Mouse (Mus musculus) thymus, adult 18-20 months (tissue): ENCODE data around the gene Rai1.

Source experiments
- DNase-seq, 2 experiments: peaks; one replicate each; pipeline ENCODE4 v3.0.0; 2022; ENCODE audit warnings: mixed read lengths in 2 of 2

Gene Rai1

GRCm38 (mm10) chr11:60104810-60105592 is at the start of gene Rai1:
Gene Rai1, plus strand, starts transcription at chr11:60105013.
- DNase-seq: peak; percentile 87 to 88

- no peak for DNase-seq
Measured at GRCm38 (mm10) chr11:60056520-60056919, 48.3 kb upstream of the Rai1 start.

- DNase-seq: no peak
Measured at GRCm38 (mm10) chr11:60057987-60058386, 46.8 kb upstream of the Rai1 start.

- no peak for DNase-seq
Measured at GRCm38 (mm10) chr11:60058441-60058840, 46.4 kb upstream of the Rai1 start.

- no peak for DNase-seq
Measured at GRCm38 (mm10) chr11:60060026-60060425, 44.8 kb upstream of the Rai1 start.

- no peak for DNase-seq
Measured at GRCm38 (mm10) chr11:60061504-60062006, 43.3 kb upstream of the Rai1 start.

- no peak for DNase-seq
Measured at GRCm38 (mm10) chr11:60065267-60065666, 39.5 kb upstream of the Rai1 start.

GRCm38 (mm10) chr11:60067646-60068045 is 37.2 kb upstream of the Rai1 start:
- no peak for DNase-seq

- DNase-seq: no peak
Measured at GRCm38 (mm10) chr11:60068631-60069030, 36.2 kb upstream of the Rai1 start.

GRCm38 (mm10) chr11:60070599-60070998 is 34.2 kb upstream of the Rai1 start:
- no peak for DNase-seq

GRCm38 (mm10) chr11:60071221-60071620 is 33.6 kb upstream of the Rai1 start:
- no peak for DNase-seq

- no peak for DNase-seq
Measured at GRCm38 (mm10) chr11:60073121-60073520, 31.7 kb upstream of the Rai1 start.

- no peak for DNase-seq
Measured at GRCm38 (mm10) chr11:60073936-60074502, 30.8 kb upstream of the Rai1 start.

- no peak for DNase-seq
Measured at GRCm38 (mm10) chr11:60076183-60076582, 28.6 kb upstream of the Rai1 start.

GRCm38 (mm10) chr11:60076790-60077189 is 28.0 kb upstream of the Rai1 start:
- DNase-seq: peak in 1 of 2 experiments; percentile 46

- DNase-seq: peak in 1 of 2 experiments; percentile 50
Measured at GRCm38 (mm10) chr11:60084589-60084988, 20.2 kb upstream of the Rai1 start.

GRCm38 (mm10) chr11:60086676-60087075 is 18.1 kb upstream of the Rai1 start:
- DNase-seq: no peak

- DNase-seq: no peak
Measured at GRCm38 (mm10) chr11:60088947-60089346, 15.9 kb upstream of the Rai1 start.

GRCm38 (mm10) chr11:60090696-60091421 is 14.0 kb upstream of the Rai1 start:
- no peak for DNase-seq

GRCm38 (mm10) chr11:60091422-60091761 is 13.4 kb upstream of the Rai1 start:
- no peak for DNase-seq

- no peak for DNase-seq
Measured at GRCm38 (mm10) chr11:60093227-60093626, 11.6 kb upstream of the Rai1 start.

- DNase-seq: no peak
Measured at GRCm38 (mm10) chr11:60093984-60094587, 10.7 kb upstream of the Rai1 start.
